Mouse (Mus musculus): ENCODE measurements at regions not wholly inside any gene's neighbourhood (a gene's known extent, or its start where the extent isn't known, plus 50 kb on each side); places are given as distances from the start of the nearest gene placed in this dataset.

DNA sequence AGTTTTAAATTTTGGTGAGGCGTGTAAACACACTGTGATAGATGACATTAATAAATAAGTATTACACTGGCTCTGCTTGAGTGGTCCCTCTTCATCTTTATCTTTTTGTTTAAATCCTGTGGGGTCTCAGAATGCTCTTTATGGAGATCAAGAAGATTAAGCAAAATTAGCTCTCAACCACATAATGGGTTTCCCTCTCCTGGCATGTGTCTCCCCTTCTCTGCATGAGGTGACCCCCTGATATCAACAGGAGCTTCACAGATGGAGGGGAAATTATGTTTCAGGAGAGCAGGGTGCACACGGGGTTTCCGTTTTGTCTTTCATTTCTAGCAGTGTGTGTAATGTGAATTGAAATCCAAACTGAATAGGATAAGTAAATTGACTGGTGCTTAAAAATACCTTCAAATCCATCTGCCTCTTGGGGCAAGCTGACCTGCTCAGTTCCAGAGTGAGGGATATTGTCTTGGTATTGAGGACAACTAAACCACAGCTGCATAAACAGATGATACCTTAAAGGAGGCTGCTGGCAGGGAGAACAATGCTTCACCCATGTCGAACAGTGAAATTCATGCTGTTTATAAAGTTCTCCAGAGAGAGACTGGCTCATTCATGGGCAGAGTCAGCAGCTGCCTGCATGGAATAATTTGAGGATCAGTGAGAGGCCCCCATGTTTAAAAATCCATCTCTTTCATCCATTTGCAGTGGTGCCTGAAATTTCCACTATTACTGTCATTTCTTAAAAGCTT, 518.3 kb upstream of the Nr2f1 start:
- DNase-seq: no peak

DNA sequence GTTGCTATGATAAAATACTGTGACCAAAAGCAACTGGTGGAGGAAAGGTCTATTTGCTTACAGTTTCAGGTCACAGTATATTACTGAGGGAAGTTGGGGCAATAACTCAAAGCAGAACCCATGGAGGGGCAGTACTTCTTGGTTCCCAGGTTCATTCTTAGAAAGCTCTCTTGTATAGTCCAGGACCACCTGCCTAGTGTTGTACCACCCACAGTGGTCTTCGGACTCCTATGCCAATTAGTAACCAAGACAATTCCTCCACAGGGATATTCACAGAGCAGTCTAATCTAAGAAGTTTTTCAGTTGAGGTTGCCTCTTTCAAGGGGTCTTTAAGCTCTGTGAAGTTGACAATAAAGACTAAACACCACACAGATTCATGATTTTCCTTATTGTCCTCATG, 517.6 kb upstream of the Nr2f1 start:
- DNase-seq: no peak

DNA sequence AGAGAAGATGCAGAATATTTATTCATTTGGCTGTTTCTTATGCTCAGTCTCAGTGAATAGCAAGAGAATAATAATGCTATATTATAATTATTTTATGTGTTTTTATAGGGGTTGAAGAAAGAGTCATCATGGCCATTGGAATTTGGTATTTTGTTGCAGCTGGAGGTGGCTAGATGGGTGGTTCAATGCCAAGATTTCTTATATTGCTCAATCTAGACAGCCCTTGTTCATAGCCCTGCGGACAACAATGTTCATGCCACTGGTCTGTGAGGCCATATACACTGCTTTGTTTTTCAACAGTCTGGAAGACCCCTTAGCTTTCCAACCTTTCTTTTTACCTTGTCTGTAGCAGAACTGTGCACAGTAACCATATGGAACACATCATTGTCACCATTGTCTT, 505.1 kb upstream of the Nr2f1 start:
- no peak for DNase-seq

DNA sequence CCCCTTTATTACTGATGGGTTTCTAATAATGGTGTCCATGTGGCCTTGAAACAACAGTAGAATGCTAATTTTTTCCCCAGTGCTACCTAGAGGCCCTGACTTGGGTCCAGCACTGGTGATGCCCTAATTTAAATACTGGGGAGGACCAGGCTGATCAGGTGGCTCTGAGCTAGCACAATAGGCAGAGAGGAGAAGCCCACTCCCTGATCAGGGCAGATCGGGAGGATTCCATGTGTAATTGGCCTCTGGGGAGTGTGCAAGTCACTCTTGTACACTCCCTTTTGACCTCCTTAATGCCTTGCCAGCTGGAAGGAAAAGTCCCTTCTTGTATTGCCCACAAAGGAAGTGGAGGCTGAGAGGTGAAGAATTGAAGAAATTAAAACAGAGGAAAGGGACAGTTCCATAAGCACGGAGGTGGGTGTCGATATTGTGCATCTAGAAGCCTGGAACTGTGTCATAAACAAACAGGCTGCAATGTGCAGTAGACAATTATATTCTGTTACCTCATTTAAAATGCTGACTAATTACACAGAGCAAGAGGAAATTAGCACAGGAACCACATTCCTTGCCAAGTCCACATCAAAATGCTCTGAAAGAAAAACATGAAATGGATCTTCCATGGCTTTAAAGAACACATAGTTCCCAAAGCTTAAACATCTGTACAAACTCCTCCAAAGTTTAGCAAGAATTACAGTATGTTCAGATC, 498.4 kb upstream of the Nr2f1 start:
- no peak for DNase-seq

DNA sequence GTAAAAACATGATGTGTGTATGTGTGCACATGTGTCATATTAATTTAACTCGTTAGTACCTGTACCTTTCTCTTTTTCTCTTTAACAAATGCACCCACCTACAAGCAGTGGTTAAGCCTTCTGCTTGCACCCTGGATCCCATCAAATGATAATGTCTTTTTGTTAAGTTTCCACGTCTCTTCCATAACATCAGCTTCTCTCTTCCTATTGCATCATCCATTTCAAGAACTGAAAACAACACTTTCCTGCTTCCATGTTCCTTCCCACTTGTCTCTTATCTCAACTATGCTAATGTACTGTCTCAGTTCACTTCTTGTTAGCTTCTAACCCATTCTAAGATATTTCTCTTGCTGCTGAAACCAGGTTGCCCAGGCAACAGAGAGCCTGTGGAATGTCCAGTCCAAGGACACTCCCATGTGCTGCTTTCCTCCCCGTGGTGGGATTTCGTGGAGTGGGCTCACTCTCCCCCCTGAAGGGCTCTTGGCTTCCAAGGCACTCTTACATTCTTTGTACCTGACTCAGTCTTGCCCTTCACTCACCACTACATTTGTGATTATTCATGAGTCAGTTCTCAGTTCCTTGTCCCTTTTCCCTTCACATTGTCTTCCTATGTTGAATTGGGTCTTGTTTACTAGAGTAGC, 479.8 kb upstream of the Nr2f1 start:
- peak; percentile 42 to 50 for DNase-seq

DNA sequence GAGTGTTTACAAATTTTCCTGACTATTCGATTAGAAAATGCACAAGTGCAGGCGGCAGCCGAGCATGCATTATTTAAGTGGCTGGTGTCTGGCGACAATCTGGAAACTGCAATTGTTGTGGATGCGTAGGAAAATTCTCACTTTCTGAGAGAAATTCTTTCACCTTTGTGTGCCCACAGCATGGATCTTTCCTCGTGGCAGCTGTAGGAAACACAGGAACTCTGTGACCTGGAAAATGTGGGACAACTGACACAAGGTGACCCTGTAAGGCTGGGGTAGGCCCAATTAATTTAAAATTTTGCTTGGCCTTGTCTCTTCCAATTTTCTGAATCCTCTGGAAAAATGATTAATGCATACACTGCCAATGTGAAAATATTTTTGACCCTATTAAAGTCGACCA, 478.7 kb upstream of the Nr2f1 start:
- DNase-seq: no peak

DNA sequence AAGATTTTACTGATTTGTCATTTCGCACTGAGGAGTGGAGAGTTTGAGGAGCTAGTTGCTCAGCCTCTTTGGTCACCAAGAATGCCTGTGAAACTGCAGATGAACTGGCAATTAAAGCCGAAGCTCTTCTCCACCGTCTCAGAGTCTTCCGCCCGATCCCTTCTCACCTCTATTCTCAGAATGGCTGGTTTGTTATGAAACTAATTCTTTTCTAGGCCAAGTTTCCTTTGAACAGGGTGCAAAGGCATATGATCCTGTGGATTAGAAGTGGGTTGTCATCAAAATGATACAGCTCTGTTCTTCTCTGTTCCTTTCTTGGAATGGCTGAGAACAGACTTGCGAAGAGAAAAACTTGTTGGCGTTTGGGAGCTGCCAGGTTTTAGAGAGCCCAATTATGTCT, 458.7 kb upstream of the Nr2f1 start:
- DNase-seq: no peak

DNA sequence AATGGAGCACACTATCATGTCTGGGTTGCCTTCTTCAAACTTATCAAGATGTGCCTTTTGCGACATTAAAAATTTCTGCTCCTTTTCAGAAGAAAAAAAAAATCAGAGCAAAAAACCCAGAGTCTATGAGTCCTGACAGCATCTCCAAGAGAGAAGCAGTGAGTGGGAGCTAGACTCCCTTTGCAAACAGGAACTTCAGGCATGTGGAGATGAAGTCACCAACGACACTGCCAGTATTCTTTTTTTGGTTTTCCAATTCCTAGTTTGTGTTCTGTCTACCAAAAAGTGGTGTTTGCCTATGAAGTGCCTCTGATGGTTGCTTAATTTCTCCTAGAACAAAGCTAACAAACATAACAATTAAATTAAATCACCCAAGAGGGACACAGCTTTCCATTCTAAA, 457.2 kb upstream of the Nr2f1 start:
- no peak for DNase-seq

DNA sequence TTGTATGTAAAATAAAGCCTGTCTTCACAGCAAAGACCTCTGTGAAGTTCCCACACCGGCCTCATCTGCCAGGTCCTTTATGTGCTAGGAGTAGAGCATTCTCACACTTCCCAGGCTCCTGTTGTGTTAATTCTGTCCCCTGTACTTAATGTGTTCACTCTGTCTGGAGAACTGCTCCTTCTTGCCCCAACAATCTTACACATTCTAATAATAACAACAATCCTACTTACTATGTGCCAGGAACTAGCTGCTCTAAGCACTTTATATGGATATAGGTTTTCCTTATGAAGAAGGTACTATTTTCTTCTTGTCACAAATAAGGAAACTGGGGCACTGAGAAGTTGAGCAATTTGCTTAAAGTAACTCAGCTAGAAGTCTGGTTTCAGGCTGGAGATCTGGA, 456.6 kb upstream of the Nr2f1 start:
- DNase-seq: no peak

DNA sequence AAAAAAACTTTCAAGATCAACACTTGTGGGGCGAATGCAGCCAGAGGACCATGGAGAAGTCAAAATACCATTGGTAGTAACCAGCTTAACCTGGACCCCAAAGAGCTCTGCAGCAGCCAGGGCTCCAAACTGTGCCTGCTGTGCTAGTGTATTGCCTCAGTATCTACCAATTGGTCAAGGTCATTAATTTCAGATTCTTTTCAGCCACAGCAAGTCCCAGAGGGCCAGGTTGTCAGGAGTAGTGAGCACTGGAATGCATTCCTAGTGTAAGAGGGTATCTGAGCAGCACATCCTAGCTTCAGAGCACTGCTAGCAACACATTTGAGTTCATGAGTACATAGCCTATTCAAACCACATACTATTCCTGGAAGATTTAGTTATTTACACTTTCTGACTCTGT, 451.3 kb upstream of the Nr2f1 start:
- DNase-seq: no peak

DNA sequence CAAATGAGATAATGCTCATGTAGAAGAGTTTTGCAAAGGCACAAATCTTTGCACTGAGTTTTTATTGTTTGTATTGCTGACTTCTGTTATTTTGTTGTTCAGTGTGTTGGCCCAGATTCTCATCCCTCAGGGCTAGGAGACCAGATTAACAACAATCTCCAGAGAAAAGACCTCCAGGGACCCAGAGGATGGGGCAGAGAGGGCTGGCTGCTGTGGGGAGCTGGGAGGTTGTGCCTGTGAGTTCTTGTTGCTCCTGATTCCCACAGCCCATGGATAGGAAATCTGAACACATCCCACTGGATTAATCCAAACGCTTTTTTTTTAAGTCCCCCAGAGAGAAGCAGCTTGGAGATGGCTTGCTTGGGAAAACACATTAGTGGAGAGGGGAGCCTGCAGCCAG, 445.0 kb upstream of the Nr2f1 start:
- DNase-seq: no peak

DNA sequence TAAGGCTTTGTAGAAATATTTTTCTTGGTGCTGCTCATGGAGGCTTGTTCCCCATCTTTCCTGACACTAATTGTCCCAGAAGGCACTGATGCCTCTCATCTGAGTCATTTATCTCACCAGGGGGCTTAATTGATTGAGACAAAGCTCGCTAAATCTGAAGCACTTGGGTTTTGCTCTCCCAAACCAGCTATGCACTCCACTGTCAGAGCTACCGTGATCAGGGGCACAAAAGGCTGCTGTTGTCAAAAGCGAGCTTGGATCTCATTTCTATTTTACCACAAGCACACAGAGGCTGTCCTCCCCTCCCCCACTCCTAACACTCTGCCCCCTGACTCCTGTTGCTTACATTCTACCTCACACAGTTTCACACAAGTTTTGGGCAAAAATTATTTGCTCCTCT, 443.5 kb upstream of the Nr2f1 start:
- DNase-seq: no peak

DNA sequence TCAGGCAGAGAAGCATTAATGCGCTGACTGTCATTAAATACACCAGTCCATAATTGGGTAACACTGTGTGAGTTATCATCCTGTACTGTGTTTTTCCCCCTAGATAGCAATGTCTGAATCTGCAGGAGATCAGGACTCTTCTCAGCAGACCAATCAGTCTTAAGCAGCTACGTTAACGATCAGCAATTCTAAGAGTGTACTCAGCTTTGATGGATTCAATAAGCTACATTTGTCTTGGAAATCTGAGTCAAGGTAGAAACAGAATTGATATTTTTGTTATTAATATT, 442.8 kb upstream of the Nr2f1 start:
- no peak for DNase-seq

DNA sequence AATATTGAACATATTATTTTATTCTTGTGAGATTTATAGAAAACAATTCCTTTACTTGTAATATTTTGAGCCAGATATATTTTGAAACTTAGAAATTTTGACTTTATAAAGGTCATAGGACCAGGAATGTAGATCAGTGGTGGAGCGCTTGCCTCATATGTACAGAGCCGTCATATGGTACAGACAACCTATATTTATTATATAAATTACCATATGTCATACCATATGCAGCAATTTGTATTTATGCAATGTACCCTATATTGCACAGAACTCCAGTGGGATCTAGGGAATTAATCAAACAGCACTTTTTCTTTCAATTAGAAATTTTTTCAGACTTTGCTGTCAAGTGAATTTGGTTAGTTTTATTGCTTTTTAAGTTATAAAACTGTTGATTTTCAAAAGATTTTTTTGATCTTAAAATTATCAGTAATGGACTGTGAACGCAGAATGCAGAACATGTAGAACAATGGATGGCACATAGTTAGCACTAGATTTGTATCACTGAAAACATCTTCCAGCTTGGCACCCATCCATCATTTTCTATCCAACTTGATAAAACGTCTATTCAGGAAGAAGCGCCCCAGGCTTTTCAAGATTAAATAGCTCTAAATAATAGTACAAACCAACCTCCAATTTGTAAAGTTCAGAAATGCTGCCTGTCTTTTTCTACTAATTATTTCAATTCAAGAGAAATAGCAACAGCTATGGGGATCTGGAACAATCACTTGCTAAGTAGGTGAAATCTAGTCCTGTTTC, 442.3 kb upstream of the Nr2f1 start:
- DNase-seq: no peak

DNA sequence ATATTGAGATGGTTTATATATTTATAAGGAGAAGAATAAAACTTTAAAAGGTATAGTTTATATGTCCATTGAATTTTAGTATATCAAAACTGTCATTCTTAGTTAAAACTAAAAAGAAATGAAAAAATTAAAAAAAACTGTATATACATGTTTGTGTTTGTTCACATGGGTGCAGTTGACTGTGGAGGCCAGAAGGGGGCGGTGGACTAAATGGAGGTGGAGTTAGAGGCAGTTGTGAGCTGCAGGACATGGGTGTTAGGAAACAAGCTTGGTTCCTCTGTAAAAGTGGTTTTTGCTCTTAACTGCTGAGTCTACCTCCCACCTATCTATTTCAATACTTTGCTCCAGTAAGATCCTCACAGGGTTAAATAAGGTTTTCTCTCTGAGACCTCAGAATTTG, 440.8 kb upstream of the Nr2f1 start:
- DNase-seq: no peak

DNA sequence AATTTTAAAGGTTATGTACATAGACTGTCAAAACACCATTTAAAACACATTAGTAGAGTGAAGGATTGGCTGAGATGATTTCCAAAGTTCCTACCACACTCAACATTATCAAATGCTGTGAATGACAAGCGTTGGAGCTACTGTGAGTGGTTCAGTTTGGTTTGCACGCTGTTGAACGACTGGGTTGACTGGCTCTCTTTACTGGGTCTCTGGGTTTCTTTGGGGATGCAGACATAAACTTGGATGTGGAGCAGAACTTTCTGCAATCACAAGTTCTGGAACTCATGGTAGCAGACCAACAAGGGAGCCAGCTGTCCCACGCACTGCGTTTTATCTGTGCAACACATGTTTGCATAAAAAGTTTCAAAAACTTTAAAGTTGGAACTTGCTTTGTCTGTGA, 438.9 kb upstream of the Nr2f1 start:
- no peak for DNase-seq

DNA sequence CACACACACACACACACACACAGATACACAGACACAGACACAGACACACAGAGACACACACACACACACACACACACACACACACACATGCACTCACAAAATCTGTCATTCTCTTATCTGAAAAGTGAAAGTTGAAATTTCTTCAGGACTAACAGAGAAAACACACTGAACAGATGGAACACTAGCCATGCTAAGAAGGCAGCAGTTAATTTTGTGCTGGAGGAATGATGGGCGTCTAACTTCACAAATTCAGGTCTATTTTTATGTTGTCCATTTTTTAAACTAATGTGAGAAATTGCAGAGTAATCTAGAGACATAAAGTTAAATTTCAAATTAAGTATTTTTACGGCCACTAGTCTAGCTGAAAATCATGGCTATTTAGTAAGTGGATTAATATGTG, 432.1 kb upstream of the Nr2f1 start:
- no peak for DNase-seq

DNA sequence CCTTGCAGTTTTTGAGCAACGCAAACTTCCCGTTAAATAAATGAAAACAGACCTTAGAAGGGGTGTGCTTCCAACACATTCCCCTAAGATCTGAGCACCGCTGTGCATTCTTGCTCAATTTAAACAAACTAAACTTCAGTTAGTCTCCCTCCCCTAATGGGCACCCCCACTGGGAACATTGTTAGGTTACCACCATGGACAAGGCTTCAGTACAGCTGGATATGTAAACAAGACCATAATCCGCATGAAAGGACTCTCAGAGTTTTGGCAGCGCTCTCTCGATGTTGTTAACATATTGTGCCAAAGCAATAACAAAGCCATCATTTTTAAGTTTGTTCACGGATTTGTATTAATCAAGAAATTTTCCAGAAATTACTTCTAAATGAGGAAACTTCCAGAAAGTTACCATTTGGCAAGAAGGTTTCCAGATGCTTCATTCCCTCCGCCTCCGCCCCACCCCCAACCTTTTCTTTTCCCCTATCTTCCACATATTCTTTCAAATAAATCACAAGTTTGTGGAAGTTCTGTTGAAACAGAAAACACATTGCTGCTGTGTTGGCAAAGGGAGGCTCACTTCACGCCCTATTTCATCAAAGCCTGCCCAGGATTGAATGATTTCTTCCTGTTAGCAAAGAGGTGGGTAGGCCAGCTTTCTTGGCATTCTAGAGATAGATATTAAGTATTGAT, 429.6 kb upstream of the Nr2f1 start:
- no peak for DNase-seq

DNA sequence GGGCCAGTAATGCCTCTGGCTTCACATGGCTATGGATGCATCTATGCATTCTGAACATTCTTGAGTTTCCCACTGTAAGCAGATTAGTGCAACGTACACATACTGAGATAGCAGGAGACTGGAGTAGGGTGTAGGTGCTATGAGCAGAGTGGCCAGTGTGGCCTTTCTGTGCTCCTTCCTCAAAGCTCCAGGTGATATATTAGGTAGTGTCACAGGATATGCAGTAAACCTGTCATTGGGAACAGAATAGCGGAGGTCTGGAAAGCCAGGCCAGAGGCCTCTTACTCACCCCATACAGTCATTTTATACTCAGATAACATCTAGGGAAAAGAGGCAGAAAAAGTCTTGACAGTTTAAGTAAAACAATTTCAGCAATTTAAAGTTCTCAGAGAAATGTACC, 424.1 kb upstream of the Nr2f1 start:
- no peak for DNase-seq

DNA sequence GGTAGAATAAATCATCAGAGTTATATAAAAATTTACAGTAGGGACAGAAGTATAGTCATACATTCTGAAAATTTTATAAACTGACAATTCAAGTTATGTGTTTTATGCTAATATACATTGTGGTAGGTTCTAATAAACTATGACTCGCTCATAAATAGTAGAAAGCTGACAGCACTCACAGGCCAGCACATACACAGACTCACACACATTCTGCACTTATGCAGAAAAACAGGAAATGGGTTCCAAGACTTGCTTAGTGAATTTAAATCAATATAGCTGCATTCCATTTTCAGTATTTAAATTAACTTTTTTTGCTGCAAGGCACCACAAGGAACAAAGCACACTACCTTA, 403.3 kb upstream of the Nr2f1 start:
- DNase-seq: no peak

DNA sequence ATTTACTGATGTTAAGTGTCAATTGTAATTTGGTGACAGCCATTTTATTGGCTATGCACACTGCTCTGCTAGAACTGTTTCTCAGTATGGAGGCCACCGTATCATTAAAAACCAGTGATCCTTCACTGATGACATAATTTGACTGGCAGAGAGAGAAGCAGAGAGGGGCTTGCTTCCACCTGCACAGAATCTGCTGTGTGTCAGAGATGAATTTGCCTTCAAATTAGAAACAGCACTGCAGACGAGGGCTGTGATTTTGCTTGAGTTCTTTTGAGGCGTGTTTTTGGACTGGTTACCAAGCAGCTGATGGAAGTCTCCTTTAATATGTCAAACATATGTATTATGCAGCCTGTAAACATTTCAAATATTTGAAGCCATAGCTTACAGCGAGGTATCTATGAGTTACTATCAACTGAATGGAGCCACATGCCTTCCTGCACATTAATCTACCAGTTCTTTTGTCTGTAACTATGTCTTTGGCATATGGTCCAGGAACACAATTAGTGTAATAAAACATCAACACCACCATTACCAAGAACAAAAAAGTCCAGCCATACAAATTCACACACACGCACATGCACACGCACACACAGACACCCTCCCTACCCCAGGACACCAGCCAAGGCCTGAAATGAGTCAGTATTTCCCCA, 402.8 kb upstream of the Nr2f1 start:
- DNase-seq: no peak

DNA sequence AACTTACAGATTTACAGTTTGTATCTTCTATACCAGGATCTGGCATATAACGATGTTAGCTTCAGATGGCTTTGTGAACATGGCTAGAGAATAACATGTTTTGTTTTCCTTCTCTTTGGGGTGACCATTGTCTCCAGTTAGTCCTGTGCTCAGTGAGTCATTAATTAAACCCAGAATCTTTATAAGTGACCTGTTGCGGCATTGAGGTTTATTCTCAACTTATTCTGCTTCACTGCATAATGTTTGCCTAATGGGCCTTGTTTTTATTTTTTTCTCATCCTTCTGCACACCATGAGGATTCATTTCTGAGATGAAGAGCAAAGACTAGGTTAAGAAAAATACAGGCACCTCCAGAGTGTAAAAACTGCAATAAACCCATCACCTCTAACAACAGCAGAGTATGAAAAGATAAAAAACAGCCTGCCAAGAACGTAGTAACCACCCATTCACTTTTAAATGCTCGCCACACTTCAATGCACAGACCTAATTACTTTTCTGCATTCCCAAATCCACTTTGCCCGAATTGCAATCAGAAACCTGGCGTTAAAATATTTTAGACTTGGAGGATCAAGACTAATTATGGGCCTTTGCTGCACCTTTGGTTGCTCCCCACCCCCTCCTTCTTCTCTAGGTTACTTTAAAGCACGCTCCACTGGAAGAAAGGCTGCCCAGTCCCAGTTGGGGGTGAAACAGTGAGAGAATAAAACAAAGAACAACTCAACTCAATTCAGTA, 381.5 kb upstream of the Nr2f1 start:
- DNase-seq: no peak

All from lung, adult 18-20 months (tissue).